Mouse (Mus musculus): ENCODE measurements around the gene Prickle3. TPM values are rescaled to one million over a fixed set of nuclear protein-coding genes. Genes with fewer than 3 reads are reported as not detected.

Prickle3 gene
- polyA plus RNA-seq, 2 experiments = 9.5 to 23.4 TPM

GRCm38 (mm10) chrX:7635101-7635500 lies 22.0 kb upstream of the Prickle3 start:
- 62% methylated on average over 3 of the region's 3 CpGs for WGBS
- no peaks in the 10 kb centered on the region for H3K27me3 ChIP-seq (ENCODE audit: control insufficient read depth, insufficient read depth, low read length)
- no peak overlapping the region for H3K4me3 ChIP-seq (replicated peaks; ENCODE audit: low read length)
- DNase-seq (ENCODE audit: low spot score) (no peak), ATAC-seq (ENCODE audit: low FRiP score, low read depth) (no peak)
- H3K4me2 ChIP-seq (replicated peaks; ENCODE audit: low read depth, low read length, severe bottlenecking) = no peak overlapping the region
- H3K27ac ChIP-seq (replicated peaks; ENCODE audit: low read depth, low read length) = no peak overlapping the region
- TF ChIP-seq POLR2A (IDR thresholded peaks at IDR 0.05; ENCODE audit: borderline replicate concordance, extremely low read depth, insufficient read depth, insufficient read length) = no peak
- no peaks in the 10 kb centered on the region for H3K4me1 ChIP-seq (ENCODE audit: control insufficient read depth, insufficient read depth, low read length)
- H3K9me3 ChIP-seq (ENCODE audit: control insufficient read depth, low read length) = no peaks in the 10 kb centered on the region
- H3K36me3 ChIP-seq (ENCODE audit: control insufficient read depth, insufficient read depth, low read length) = no peaks in the 10 kb centered on the region
- H3K9ac ChIP-seq (ENCODE audit: low read depth, low read length, severe bottlenecking) = no peak overlapping the region

GRCm38 (mm10) chrX:7638401-7639091 lies 18.5 kb upstream of the Prickle3 start, which contains the start of gene Syp:
Gene Syp, plus strand, starts transcription at chrX:7638471.
- no peaks in the 10 kb centered on the region for H3K4me1 ChIP-seq (ENCODE audit: control insufficient read depth, insufficient read depth, low read length)
- H3K4me2 ChIP-seq (replicated peaks; ENCODE audit: low read depth, low read length, severe bottlenecking) = peak within 1 kb of the TSS; percentile 42
- no peaks in the 10 kb centered on the region; the same call in 1 of the 2 replicates for H3K27me3 ChIP-seq (ENCODE audit: control insufficient read depth, insufficient read depth, low read length)
- H3K9me3 ChIP-seq (ENCODE audit: control insufficient read depth, low read length) = no peaks in the 10 kb centered on the region
- peak within 1 kb of the TSS; percentile 20 for H3K4me3 ChIP-seq (replicated peaks; ENCODE audit: low read length)
- H3K9ac ChIP-seq (ENCODE audit: low read depth, low read length, severe bottlenecking) = no peak within 1 kb of the TSS
- TF ChIP-seq POLR2A (IDR thresholded peaks at IDR 0.05; ENCODE audit: borderline replicate concordance, extremely low read depth, insufficient read depth, insufficient read length) = no peak
- ATAC-seq (ENCODE audit: low FRiP score, low read depth) = peak; percentile 83
- 24% methylated on average over 33 of the region's 42 CpGs for WGBS
- no peaks in the 10 kb centered on the region for H3K36me3 ChIP-seq (ENCODE audit: control insufficient read depth, insufficient read depth, low read length)
- H3K27ac ChIP-seq (replicated peaks; ENCODE audit: low read depth, low read length) = no peak within 1 kb of the TSS
- DNase-seq (ENCODE audit: low spot score) = peak; percentile 69

- H3K4me1 ChIP-seq (ENCODE audit: control insufficient read depth, insufficient read depth, low read length) = no peaks in the 10 kb centered on the region
- ATAC-seq (ENCODE audit: low FRiP score, low read depth) (no peak), DNase-seq (ENCODE audit: low spot score) (no peak)
- no peaks in the 10 kb centered on the region for H3K36me3 ChIP-seq (ENCODE audit: control insufficient read depth, insufficient read depth, low read length)
- H3K4me3 ChIP-seq (replicated peaks; ENCODE audit: low read length) = no peak overlapping the region
- no peak overlapping the region for H3K9ac ChIP-seq (ENCODE audit: low read depth, low read length, severe bottlenecking)
- no peak overlapping the region for H3K4me2 ChIP-seq (replicated peaks; ENCODE audit: low read depth, low read length, severe bottlenecking)
- no peaks in the 10 kb centered on the region for H3K9me3 ChIP-seq (ENCODE audit: control insufficient read depth, low read length)
- H3K27ac ChIP-seq (replicated peaks; ENCODE audit: low read depth, low read length) = no peak overlapping the region
- no peak for TF ChIP-seq POLR2A (IDR thresholded peaks at IDR 0.05; ENCODE audit: borderline replicate concordance, extremely low read depth, insufficient read depth, insufficient read length)
- no peaks in the 10 kb centered on the region; the same call in 1 of the 2 replicates for H3K27me3 ChIP-seq (ENCODE audit: control insufficient read depth, insufficient read depth, low read length)
- WGBS = 23% methylated on average over 13 of the region's 13 CpGs
These were observed 17.3 kb upstream of the Prickle3 start for GRCm38 (mm10) chrX:7639536-7640325.

- no peak overlapping the region for H3K9ac ChIP-seq (ENCODE audit: low read depth, low read length, severe bottlenecking)
- no peak overlapping the region for H3K4me3 ChIP-seq (replicated peaks; ENCODE audit: low read length)
- H3K36me3 ChIP-seq (ENCODE audit: control insufficient read depth, insufficient read depth, low read length) = no peaks in the 10 kb centered on the region
- 28% methylated on average over 10 of the region's 12 CpGs for WGBS
- ATAC-seq (ENCODE audit: low FRiP score, low read depth) = no peak
- no peak for TF ChIP-seq POLR2A (IDR thresholded peaks at IDR 0.05; ENCODE audit: borderline replicate concordance, extremely low read depth, insufficient read depth, insufficient read length)
- H3K27ac ChIP-seq (replicated peaks; ENCODE audit: low read depth, low read length) = no peak overlapping the region
- H3K4me1 ChIP-seq (ENCODE audit: control insufficient read depth, insufficient read depth, low read length) = no peaks in the 10 kb centered on the region
- no peaks in the 10 kb centered on the region for H3K9me3 ChIP-seq (ENCODE audit: control insufficient read depth, low read length)
- H3K27me3 ChIP-seq (ENCODE audit: control insufficient read depth, insufficient read depth, low read length) = no peaks in the 10 kb centered on the region; the same call in 1 of the 2 replicates
- no peak for DNase-seq (ENCODE audit: low spot score)
- H3K4me2 ChIP-seq (replicated peaks; ENCODE audit: low read depth, low read length, severe bottlenecking) = no peak overlapping the region
These were observed 16.3 kb upstream of the Prickle3 start for GRCm38 (mm10) chrX:7640785-7641184.

GRCm38 (mm10) chrX:7645349-7645748 lies 11.7 kb upstream of the Prickle3 start:
- no peak overlapping the region for H3K4me3 ChIP-seq (replicated peaks; ENCODE audit: low read length)
- DNase-seq (ENCODE audit: low spot score) = peak; percentile 66
- H3K27me3 ChIP-seq (ENCODE audit: control insufficient read depth, insufficient read depth, low read length) = no peaks in the 10 kb centered on the region; the same call in 1 of the 2 replicates
- H3K4me1 ChIP-seq (ENCODE audit: control insufficient read depth, insufficient read depth, low read length) = no peaks in the 10 kb centered on the region
- H3K36me3 ChIP-seq (ENCODE audit: control insufficient read depth, insufficient read depth, low read length) = no peaks in the 10 kb centered on the region
- no peak for TF ChIP-seq POLR2A (IDR thresholded peaks at IDR 0.05; ENCODE audit: borderline replicate concordance, extremely low read depth, insufficient read depth, insufficient read length)
- no peak for ATAC-seq (ENCODE audit: low FRiP score, low read depth)
- H3K9me3 ChIP-seq (ENCODE audit: control insufficient read depth, low read length) = no peaks in the 10 kb centered on the region
- no peak overlapping the region for H3K4me2 ChIP-seq (replicated peaks; ENCODE audit: low read depth, low read length, severe bottlenecking)
- 17% methylated on average over 5 of the region's 5 CpGs for WGBS
- no peak overlapping the region for H3K9ac ChIP-seq (ENCODE audit: low read depth, low read length, severe bottlenecking)
- H3K27ac ChIP-seq (replicated peaks; ENCODE audit: low read depth, low read length) = no peak overlapping the region
